Mouse (Mus musculus): Measurements from ENCODE around the gene Cdca7l.
"Not testable (repeated sequence)": the region's sequence is repeated elsewhere in the genome, so short reads cannot be mapped to it uniquely, and the experiment has no call there.

Cdca7l gene

GRCm38 (mm10) chr12:117867708-117868564 is 63.8 kb downstream of the Cdca7l start:
- DNase-seq, result no peak

DNA sequence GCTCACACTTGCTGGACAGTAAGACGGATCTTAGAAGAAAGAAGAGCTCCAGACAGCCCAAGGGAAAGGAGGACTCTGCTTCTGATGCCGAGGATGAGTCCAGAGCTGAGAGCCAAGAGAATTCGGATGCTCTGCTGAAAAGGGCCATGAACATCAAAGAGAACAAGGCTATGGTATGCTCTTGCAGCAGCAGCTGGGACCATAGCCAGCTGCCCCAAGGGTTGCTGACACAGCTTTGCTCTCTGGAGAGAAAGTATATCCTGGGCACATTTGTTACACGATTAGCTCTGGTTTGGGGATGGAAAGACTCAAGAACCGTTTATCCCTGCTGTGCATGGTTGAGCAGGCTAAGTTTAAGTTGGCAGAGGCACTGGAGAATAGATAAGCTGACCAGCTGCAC is 68.2 kb downstream of the Cdca7l start:
- no peak for DNase-seq

- no peak for DNase-seq
Measured at GRCm38 (mm10) chr12:117878341-117878740, 74.3 kb downstream of the Cdca7l start.

GRCm38 (mm10) chr12:117884627-117885026 is 80.5 kb downstream of the Cdca7l start:
- DNase-seq, result no peak

DNA sequence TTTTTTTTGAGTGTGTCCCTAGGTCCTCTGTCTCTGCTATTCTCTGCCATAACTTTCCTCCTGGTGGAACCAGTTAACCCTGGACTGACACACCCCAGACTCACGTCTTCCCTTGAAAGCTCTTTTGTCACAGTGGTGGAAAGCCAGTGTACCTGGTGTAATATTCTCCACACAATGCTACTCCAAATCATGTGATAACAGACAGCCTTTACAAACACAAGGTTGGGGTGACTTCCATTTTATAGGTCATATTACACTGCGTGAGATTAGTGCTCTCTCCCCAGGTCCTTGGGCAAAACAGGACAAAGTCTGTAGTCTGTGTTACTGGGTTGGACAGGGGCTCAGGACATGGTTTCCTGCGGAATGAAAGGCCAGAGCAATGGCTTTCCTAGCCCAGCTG is 83.3 kb downstream of the Cdca7l start:
- DNase-seq, result no peak

GRCm38 (mm10) chr12:117900798-117901197 is 96.7 kb downstream of the Cdca7l start:
- DNase-seq, result not testable (repeated sequence)

DNA sequence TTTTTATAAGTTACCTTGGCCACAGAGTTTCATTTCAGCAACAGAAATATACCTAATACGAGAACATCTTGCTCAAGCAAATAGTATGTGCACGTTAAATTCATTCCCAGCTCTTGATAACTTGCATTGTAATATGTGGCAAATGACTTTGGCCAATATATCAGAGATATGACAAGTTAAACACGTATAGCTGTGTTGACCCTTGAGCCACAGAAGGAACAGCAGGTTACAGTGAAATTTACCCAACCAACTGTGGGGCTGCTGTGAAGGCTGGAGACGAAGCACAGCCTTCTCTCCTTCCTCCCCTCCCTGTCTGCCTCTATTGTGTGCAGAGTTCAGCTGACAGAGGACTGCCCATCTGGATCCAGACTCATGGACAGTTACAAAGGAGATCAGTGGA is 97.3 kb downstream of the Cdca7l start:
- not testable (repeated sequence) for DNase-seq

GRCm38 (mm10) chr12:117903671-117904070 is 99.6 kb downstream of the Cdca7l start:
- no peak for DNase-seq

DNA sequence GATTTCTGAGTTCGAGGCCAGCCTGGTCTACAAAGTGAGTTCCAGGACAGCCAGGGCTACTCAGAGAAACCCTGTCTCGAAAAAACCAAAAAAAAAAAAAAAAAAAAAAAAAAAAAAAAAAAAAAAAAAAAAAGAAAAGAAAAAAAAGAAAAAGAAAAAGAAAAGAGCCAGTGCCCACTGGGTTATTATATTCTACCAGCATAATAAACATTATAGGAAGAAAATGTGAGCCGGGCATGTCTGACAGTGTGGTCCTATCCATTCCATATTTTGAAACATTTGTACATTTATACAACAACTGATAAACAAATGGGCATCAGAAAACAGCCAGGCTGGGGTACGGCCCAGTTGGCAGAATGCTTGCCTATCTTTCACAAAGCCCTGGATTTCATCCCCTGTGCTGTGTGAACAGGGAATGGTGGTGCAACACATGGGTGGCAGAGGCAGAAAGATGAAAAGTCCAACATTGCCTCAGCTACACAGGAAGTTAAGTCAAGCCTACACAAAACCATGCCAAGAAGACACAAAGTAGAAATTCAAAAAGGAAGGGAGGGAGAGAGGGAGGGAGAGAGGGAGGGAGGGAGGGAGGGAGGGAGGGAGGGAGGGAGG is 101.2 kb downstream of the Cdca7l start:
- DNase-seq, result not testable (repeated sequence)

- no peak for DNase-seq
Measured at GRCm38 (mm10) chr12:117911396-117911795, 107.3 kb downstream of the Cdca7l start.

DNA sequence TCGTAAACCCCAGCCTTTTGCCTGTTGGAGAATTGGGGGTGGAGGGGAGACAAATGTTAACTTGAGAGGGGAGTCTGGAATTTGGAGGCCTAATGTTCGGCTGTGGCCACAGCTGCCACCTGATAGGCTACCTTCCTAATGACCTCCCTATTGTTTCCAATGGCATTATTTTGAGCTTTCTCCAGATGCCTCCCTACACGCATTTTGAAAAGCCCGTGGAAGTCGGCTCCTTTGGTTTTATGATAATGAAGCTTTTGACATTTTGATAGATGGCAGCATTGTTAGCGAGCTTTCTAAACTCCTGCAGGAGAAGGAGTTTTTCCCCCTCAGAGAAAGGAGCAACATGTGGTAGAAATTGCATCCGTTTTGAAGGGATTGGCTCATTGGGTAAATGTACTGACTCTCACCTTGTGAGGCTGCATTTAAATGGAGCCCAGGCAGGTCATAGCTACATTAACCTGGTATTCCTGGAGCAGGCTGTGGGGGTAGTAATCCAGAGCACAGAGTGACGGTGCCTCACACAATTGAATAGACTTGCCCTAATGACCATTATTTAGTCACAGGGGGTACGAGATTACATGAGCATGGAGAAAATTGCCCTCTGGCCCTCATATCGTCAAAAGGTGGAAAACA is 110.6 kb downstream of the Cdca7l start:
- peak; percentile 11 for DNase-seq

- DNase-seq, result peak; percentile 20
Measured at GRCm38 (mm10) chr12:117915826-117916588, 111.9 kb downstream of the Cdca7l start.
